Mouse (Mus musculus): ENCODE data around the gene Ndufa3. TPM values are rescaled to one million over a fixed set of nuclear protein-coding genes. Genes with fewer than 3 reads are reported as not detected.

The Ndufa3 gene
- total and polyA plus RNA-seq, 3 experiments, result 58.9 to 307 (median 261) TPM

DNA sequence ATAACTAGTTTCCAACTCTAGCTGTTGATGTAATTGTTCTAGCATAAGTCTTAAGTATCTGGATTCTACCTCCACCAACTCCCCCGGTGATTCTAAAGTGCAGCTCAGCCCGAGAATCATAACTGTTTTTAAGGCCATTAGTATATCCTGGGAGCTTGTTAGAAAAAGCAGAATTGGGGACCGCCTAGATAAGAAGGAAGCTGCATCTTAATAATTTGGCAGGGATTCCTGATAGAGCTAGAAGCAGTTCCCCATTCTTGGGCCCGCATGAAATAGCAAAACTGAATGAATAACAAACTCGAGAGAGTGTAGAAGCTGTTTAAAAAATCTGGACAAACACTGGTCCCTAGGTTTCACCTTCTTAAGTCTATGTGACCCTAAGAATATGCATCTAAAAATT lies 26.2 kb downstream of the Ndufa3 start:
- in situ Hi-C loops (cut with MboI; ENCODE audit: low pct_ligation_motif_present, low pct_unique_long_range_greater_than_20kb, low sequenced_read_pairs) (no loop called here), dilution Hi-C loops (cut with MboI; ENCODE audit: extremely low pct_ligation_motif_present, extremely low pct_unique_long_range_greater_than_20kb, low sequenced_read_pairs) (no loop called here)
- Histone ChIP-seq H3K4me3 (replicated peaks in 1 of 3; ENCODE audit: low read depth in 2 of 3, low read length in 2 of 3, poor library complexity in 1 of 3) (no peak overlapping the region), H3K4me2 (ENCODE audit: insufficient read depth, low read depth, poor library complexity, severe bottlenecking) (no peak overlapping the region), H3K9ac (ENCODE audit: insufficient read depth, low read depth) (no peak overlapping the region), H3K36me3 (replicated peaks in 1 of 2; ENCODE audit: control insufficient read depth in 1 of 2, insufficient read depth in 1 of 2, low read length in 1 of 2) (peaks cover 34 to 59% of the 10 kb centered on the region in 2 experiments), H3K27me3 (replicated peaks) (no peaks in the 10 kb centered on the region), H3K79me2 (replicated peaks; ENCODE audit: control insufficient read depth, extremely low read depth, insufficient read depth, poor library complexity, severe bottlenecking) (peaks cover 31% of the 10 kb centered on the region), H3K4me1 (ENCODE audit: control insufficient read depth in 1 of 2, insufficient read depth in 2 of 2) (peaks cover 13 to 32% of the 10 kb centered on the region in 2 experiments), H3K9me3 (replicated peaks; ENCODE audit: low read length) (no peaks in the 10 kb centered on the region), H3K27ac (ENCODE audit: insufficient read depth, low read depth) (no peak overlapping the region)
- TF ChIP-seq SMC3 (IDR thresholded peaks at IDR 0.05; ENCODE audit: low read depth, low read length) (no peak), ZC3H11A (IDR thresholded peaks at IDR 0.05; ENCODE audit: low read depth, low read length) (no peak), USF1 (IDR thresholded peaks at IDR 0.05; ENCODE audit: low read depth, low read length) (no peak), SIN3A (IDR thresholded peaks at IDR 0.05; ENCODE audit: low read length) (no peak), CHD1 (IDR thresholded peaks at IDR 0.05; ENCODE audit: low read depth, low read length) (no peak), UBTF (IDR thresholded peaks at IDR 0.05; ENCODE audit: low read depth, low read length) (no peak), ELF1 (IDR thresholded peaks at IDR 0.05; ENCODE audit: low read depth, low read length) (no peak), KAT2A (IDR thresholded peaks at IDR 0.05; ENCODE audit: insufficient replicate concordance, low read length) (no peak), ZMIZ1 (IDR thresholded peaks at IDR 0.05; ENCODE audit: low read depth, low read length) (no peak), POLR2AphosphoS2 (IDR thresholded peaks at IDR 0.05; ENCODE audit: low read depth, low read length) (no peak), POLR2A (IDR thresholded peaks at IDR 0.05; ENCODE audit: low read depth, low read length) (no peak), HCFC1 (IDR thresholded peaks at IDR 0.05; ENCODE audit: low read depth, low read length) (no peak), NELFE (IDR thresholded peaks at IDR 0.05; ENCODE audit: low read depth, low read length) (no peak), JUN (IDR thresholded peaks at IDR 0.05; ENCODE audit: insufficient read depth, low read depth, low read length) (no peak), GABPA (IDR thresholded peaks at IDR 0.05; ENCODE audit: insufficient replicate concordance, low read depth, low read length) (no peak), ZNF384 (IDR thresholded peaks at IDR 0.05; ENCODE audit: low read depth, low read length) (no peak), MAX (IDR thresholded peaks at IDR 0.05; ENCODE audit: low read length) (no peak), EP300 (IDR thresholded peaks at IDR 0.05; ENCODE audit: low read length) (no peak), ZKSCAN1 (IDR thresholded peaks at IDR 0.05; ENCODE audit: borderline replicate concordance, low read depth, low read length) (no peak), RCOR1 (conservative IDR thresholded peaks at IDR 0.05; ENCODE audit: low read depth, low read length) (no peak)
- no peak for DNase-seq (ENCODE audit: extremely low read depth)

DNA sequence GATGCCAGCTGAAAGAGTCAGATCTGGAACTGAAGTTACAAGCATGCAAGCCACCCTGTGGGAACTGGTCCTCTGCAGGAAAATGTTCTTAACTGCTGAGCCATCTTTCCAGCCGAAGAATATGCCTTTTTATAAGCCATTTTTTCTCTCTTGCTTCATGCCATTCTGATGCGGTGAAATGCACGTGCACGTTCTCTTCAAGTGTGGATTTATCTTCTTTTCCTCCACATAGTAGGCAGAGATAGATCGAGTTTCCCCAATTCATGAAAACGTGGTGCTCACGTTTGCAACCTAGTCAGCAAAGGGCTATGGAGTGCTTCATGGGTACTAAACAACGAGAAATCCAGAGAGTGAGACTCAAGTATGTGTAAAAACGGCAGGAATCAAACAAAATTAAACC lies 26.7 kb downstream of the Ndufa3 start:
- H3K4me3 ChIP-seq (replicated peaks in 1 of 3; ENCODE audit: low read depth in 2 of 3, low read length in 2 of 3, poor library complexity in 1 of 3), result peak overlapping the region in 2 of 3 experiments; percentile 60 to 93
- DNase-seq (ENCODE audit: extremely low read depth), result no peak
- TF ChIP-seq JUN (IDR thresholded peaks at IDR 0.05; ENCODE audit: insufficient read depth, low read depth, low read length) (no peak), RAD21 (IDR thresholded peaks at IDR 0.05; ENCODE audit: low read depth, low read length) (no peak), MEF2A (IDR thresholded peaks at IDR 0.05; ENCODE audit: borderline replicate concordance, low read depth, low read length) (no peak), MYC (IDR thresholded peaks at IDR 0.05; ENCODE audit: low read depth, low read length) (no peak), UBTF (IDR thresholded peaks at IDR 0.05; ENCODE audit: low read depth, low read length) (no peak), BHLHE40 (IDR thresholded peaks at IDR 0.05; ENCODE audit: low read depth, low read length) (no peak), TBP (conservative IDR thresholded peaks at IDR 0.05; ENCODE audit: low read depth, low read length) (no peak), KAT2A (IDR thresholded peaks at IDR 0.05; ENCODE audit: insufficient replicate concordance, low read length) (no peak), NELFE (IDR thresholded peaks at IDR 0.05; ENCODE audit: low read depth, low read length) (no peak), MAX (IDR thresholded peaks at IDR 0.05; ENCODE audit: low read length) (no peak), ELF1 (IDR thresholded peaks at IDR 0.05; ENCODE audit: low read depth, low read length) (no peak), CTCF (conservative IDR thresholded peaks at IDR 0.05 in 1 of 2, IDR thresholded peaks at IDR 0.05 in 1 of 2; ENCODE audit: low read depth in 2 of 2, low read length in 2 of 2) (no peak), USF2 (conservative IDR thresholded peaks at IDR 0.05; ENCODE audit: low read depth, low read length) (no peak), MAFK (IDR thresholded peaks at IDR 0.05; ENCODE audit: insufficient replicate concordance, low read length) (no peak), ETS1 (conservative IDR thresholded peaks at IDR 0.05; ENCODE audit: low read depth, low read length) (no peak), ZC3H11A (IDR thresholded peaks at IDR 0.05; ENCODE audit: low read depth, low read length) (no peak), IRF4 (IDR thresholded peaks at IDR 0.05; ENCODE audit: low read depth, low read length) (no peak), POLR2AphosphoS2 (IDR thresholded peaks at IDR 0.05; ENCODE audit: low read depth, low read length) (no peak), SIN3A (IDR thresholded peaks at IDR 0.05; ENCODE audit: low read length) (no peak), MAZ (IDR thresholded peaks at IDR 0.05; ENCODE audit: low read depth, low read length) (no peak)
- dilution Hi-C loops (cut with MboI; ENCODE audit: extremely low pct_ligation_motif_present, extremely low pct_unique_long_range_greater_than_20kb, low sequenced_read_pairs), result no loop called here
- in situ Hi-C loops (cut with MboI; ENCODE audit: low pct_ligation_motif_present, low pct_unique_long_range_greater_than_20kb, low sequenced_read_pairs), result no loop called here
- H3K79me2 ChIP-seq (replicated peaks; ENCODE audit: control insufficient read depth, extremely low read depth, insufficient read depth, poor library complexity, severe bottlenecking), result peaks cover 35% of the 10 kb centered on the region
- no peak overlapping the region for H3K9ac ChIP-seq (ENCODE audit: insufficient read depth, low read depth)
- no peaks in the 10 kb centered on the region for H3K27me3 ChIP-seq (replicated peaks)
- peak overlapping the region; percentile 39; the same call in 1 of the 2 replicates for H3K4me2 ChIP-seq (ENCODE audit: insufficient read depth, low read depth, poor library complexity, severe bottlenecking)
- no peaks in the 10 kb centered on the region for H3K9me3 ChIP-seq (replicated peaks; ENCODE audit: low read length)
- peaks cover 13 to 37% of the 10 kb centered on the region in 2 experiments for H3K4me1 ChIP-seq (ENCODE audit: control insufficient read depth in 1 of 2, insufficient read depth in 2 of 2)
- H3K36me3 ChIP-seq (replicated peaks in 1 of 2; ENCODE audit: control insufficient read depth in 1 of 2, insufficient read depth in 1 of 2, low read length in 1 of 2), result peaks cover 29 to 58% of the 10 kb centered on the region in 2 experiments
- no peak overlapping the region for H3K27ac ChIP-seq (ENCODE audit: insufficient read depth, low read depth)

All from CH12.LX (cell line).